Mouse (Mus musculus) embryonic facial prominence, embryonic 15.5 days (tissue): ENCODE measurements around the gene Son. TPM values are rescaled to one million over a fixed set of nuclear protein-coding genes. Genes with fewer than 3 reads are reported as not detected.

Source experiments
- ATAC-seq: fragments of 200-750 bp; cut with Nextera tagmentation; 2 replicates; pipeline ENCODE4 v1.8.0; 2017; ENCODE audit warnings: low read depth, moderate TSS enrichment; ENCODE audit not compliant: insufficient number of reproducible peaks, low FRiP score, low TSS enrichment
- H3K27ac ChIP-seq: fragments of 300-500 bp; sonication (generic); replicated peaks from 2 replicates; pipeline ENCODE4 v1.5.1; 2015; ENCODE audit warnings: mild to moderate bottlenecking, inconsistent platforms
- H3K27me3 ChIP-seq: fragments of 300-500 bp; sonication (generic); 2 replicates; pipeline ENCODE4 v1.6.1; 2015; ENCODE audit warnings: inconsistent platforms
- H3K36me3 ChIP-seq: fragments of 300-500 bp; sonication (generic); 2 replicates; pipeline ENCODE4 v1.6.1; 2015; ENCODE audit warnings: mild to moderate bottlenecking, inconsistent platforms
- H3K4me1 ChIP-seq: fragments of 300-500 bp; sonication (generic); 2 replicates; pipeline ENCODE4 v1.6.1; 2015; ENCODE audit warnings: inconsistent platforms
- H3K4me2 ChIP-seq: fragments of 300-500 bp; sonication (generic); replicated peaks from 2 replicates; pipeline ENCODE4 v1.6.1; 2015; ENCODE audit warnings: mild to moderate bottlenecking, inconsistent platforms
- H3K4me3 ChIP-seq: fragments of 300-500 bp; sonication (generic); replicated peaks from 2 replicates; pipeline ENCODE4 v1.5.1; 2015; ENCODE audit warnings: mild to moderate bottlenecking, inconsistent platforms
- H3K9ac ChIP-seq: fragments of 300-500 bp; sonication (generic); 2 replicates; pipeline ENCODE4 v1.6.1; 2015; ENCODE audit warnings: inconsistent platforms
- H3K9me3 ChIP-seq: fragments of 300-500 bp; sonication (generic); replicated peaks from 2 replicates; pipeline ENCODE4 v1.6.1; 2016; ENCODE audit warnings: inconsistent platforms
- WGBS: fragments of 180-500 bp; shearing (Covaris S2); methylation state at CpG from one replicate; pipeline ENCODE4 v1.1.7; 2015; 5-methylcytosine and 5-hydroxymethylcytosine counted together
- polyA plus RNA-seq: library from polyadenylated mRNA; unstranded; fragments of >200 nt; fragmentation: Nextera tagmentation; extraction: Ambion mirVana; gene quantifications from 2 replicates; pipeline ENCODE4 v1.2.1, GENCODE M21; 2015

The Son gene
- polyA plus RNA-seq, 1 experiment from 2014 or later, result 125 TPM

DNA sequence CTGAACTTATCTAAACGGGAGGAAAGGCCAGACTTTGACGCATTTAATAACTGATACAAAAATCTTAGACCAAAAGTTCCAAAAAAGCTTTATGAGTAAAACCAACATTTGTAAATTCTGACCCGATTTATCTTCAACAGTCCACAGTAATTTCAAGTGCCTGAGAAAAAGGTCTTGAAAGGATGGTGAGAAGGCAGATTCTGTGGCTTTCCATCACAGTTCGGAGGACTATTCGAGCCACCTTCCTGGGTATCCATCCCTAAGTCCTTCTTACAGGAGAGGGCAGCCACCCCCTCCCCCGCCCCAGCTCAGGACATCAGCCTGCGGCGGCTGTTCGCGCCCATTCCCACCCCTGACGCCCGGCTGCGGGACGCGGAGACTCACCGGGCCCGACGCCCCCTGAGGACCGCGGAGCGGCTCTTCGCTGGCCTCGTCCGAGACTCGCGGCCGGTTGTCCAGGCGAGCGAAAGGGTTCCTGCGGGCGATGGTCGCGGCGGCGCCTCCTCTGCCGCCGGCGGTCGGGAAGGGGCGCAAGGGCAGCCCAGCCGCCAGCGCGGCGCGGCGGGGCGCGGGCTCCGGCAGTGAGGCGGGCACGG is 40.8 kb downstream of the Son start:
- Histone ChIP-seq H3K27ac (peak overlapping the region; percentile 58; the same call in 1 of the 2 replicates), H3K4me3 (peak overlapping the region; percentile 93), H3K9ac (peak overlapping the region; percentile 95), H3K27me3 (no peaks in the 10 kb centered on the region), H3K36me3 (peaks cover 23% of the 10 kb centered on the region; the same call in 1 of the 2 replicates), H3K4me2 (peak overlapping the region; percentile 92), H3K9me3 (no peaks in the 10 kb centered on the region), H3K4me1 (peaks cover 13% of the 10 kb centered on the region)
- ATAC-seq, result peak; percentile 39; the same call in 1 of the 2 replicates
- WGBS, result 1% methylated on average over 50 of the region's 51 CpGs

DNA sequence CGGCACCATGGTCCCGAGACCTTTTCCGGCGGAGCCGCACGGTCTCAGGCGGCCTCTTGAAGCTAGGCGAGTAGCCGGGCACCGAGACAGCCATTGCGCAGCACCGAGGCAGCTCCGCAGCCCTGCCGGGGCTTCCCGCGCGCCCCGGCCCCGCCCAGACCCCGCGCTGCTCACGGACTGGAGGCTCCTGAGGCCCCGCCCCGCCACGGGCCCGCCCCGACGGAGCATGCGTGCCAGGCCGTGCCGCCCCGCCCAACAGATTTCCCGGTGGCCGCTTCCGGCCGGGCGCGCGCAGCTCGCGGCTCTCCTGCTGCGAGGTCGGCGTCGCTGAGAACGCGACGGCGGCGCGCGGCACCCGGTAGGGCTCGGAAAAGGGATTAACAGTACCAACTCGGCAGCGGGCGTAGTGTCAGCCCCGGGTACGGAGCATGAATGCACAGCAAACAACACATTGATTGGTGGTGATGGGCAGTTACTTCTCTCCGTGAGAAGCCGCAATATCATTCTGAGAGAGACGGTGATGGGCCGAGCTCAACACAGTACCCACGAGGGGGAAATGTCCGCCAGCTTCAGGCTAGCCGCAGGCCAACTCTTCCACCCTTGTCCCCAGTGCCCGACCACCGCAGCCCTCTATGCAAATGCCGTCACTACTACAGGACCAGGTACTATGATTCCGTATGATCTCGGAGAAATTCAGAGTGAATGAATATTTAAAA is 41.5 kb downstream of the Son start, which contains the start of gene Donson:
TSS of gene Donson (minus strand) at position 152 of the 716 bp plus-strand sequence.
- WGBS, result under 1% methylated on average over 68 of the region's 71 CpGs
- H3K9ac ChIP-seq, result peak within 1 kb of the TSS; percentile 95
- ATAC-seq, result peak; percentile 99

DNA sequence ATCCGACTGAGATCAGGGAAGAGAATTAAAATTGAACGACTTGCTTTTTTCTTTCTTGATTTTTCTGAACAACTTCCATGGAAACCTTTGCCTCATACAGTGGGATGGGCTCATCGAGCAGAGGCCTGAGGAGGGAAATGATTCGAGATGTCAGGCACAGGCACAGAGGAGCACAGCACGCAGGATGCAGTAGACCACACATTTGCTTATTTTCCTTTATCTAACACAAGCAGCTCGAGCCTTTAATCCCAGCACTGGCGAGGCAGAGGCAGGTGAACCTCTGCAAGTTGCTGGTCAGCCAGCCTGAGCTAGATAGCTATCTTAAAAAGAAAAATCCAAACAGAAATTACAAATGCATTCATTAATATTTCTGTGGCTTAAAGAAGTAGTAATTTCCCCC is 42.5 kb downstream of the Son start:
- WGBS, result 41% methylated on average over 7 of the region's 7 CpGs
- H3K27me3 ChIP-seq, result no peaks in the 10 kb centered on the region
- H3K27ac ChIP-seq, result no peak overlapping the region
- H3K4me3 ChIP-seq, result no peak overlapping the region
- peaks cover 13% of the 10 kb centered on the region for H3K4me1 ChIP-seq
- H3K4me2 ChIP-seq, result no peak overlapping the region
- peaks cover 15% of the 10 kb centered on the region; the same call in 1 of the 2 replicates for H3K36me3 ChIP-seq
- H3K9me3 ChIP-seq, result no peaks in the 10 kb centered on the region
- H3K9ac ChIP-seq, result no peak overlapping the region
- no peak for ATAC-seq

More for the DNA sequence above, 41.5 kb downstream of the Son start, which contains the start of gene Donson:
- H3K9me3 ChIP-seq, result no peaks in the 10 kb centered on the region
- peaks cover 13% of the 10 kb centered on the region for H3K4me1 ChIP-seq
- H3K36me3 ChIP-seq, result peaks cover 20% of the 10 kb centered on the region; the same call in 1 of the 2 replicates
- peak within 1 kb of the TSS; percentile 92 for H3K4me2 ChIP-seq
- peak within 1 kb of the TSS; percentile 93 for H3K4me3 ChIP-seq
- H3K27me3 ChIP-seq, result no peaks in the 10 kb centered on the region
- peak within 1 kb of the TSS; percentile 83 for H3K27ac ChIP-seq

DNA sequence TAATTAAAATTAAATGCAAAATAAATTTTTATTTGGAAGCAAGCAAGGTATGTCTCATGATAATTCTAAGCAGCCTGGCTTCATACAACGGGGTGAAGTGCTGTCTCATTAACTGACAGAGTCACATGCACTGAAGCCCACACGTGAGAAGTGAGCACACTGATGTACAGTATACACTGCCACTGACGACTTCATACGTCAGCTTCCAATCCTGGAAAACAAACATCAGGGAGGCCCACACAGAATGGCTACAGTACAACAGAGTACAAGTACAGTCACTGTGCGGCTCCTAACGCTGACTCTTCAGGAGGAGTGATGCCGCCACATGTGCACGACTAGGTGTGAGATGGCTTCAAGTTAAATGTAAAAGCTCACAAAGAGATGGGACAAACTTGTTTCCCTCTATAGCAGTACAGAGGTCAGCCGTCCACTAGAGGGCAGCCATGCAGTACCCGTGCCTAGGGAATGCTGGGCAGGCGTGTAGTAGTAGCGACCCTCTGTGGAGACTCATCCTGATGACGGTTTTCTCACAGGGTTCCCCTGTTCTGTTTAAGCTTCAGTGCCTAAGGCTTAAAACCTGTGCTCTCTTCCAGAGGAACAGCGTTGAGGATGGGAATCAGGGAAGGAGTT is 47.3 kb downstream of the Son start:
- ATAC-seq, result no peak; the same call in 1 of the 2 replicates
- Histone ChIP-seq H3K4me3 (no peak overlapping the region), H3K4me2 (no peak overlapping the region), H3K36me3 (peaks cover 22% of the 10 kb centered on the region), H3K9ac (no peak overlapping the region), H3K27me3 (no peaks in the 10 kb centered on the region), H3K27ac (no peak overlapping the region), H3K9me3 (no peaks in the 10 kb centered on the region), H3K4me1 (no peaks in the 10 kb centered on the region)
- WGBS, result 31% methylated on average over 14 of the region's 14 CpGs

DNA sequence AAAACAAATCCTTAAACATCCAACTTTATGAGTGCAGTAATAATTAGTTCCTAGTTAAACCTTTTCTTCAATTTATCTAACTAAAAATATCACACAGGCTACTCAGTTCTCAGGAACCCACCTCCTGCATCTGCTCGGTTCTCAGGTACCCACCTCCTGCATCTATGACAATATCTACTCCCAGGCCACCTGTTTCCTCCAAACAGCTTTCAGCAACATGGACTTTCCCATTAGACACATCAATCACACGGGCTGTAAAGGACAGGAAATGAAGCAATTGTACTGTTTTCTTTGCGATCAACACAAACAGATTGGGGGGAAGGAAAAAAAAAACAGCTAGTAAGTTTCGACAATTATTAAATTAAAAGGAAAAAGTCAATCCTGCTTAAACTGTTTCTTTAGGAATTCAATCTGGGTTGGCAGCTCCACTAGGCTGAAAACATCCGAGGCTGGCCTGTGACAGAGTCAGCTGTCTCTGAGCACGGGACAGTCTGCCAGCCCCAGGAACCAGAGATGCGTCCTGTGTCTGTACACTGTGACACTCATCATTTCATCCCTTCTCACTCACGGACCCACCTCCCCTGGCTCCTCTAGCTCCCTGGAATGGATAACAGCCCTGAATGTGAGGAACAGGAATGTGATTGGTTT is 47.9 kb downstream of the Son start:
- no peak for ATAC-seq
- Histone ChIP-seq H3K27me3 (no peaks in the 10 kb centered on the region), H3K27ac (no peak overlapping the region), H3K4me3 (no peak overlapping the region), H3K4me2 (no peak overlapping the region), H3K4me1 (no peaks in the 10 kb centered on the region), H3K36me3 (peaks cover 25% of the 10 kb centered on the region), H3K9ac (no peak overlapping the region), H3K9me3 (no peaks in the 10 kb centered on the region)
- WGBS, result 55% methylated on average over 8 of the region's 8 CpGs

DNA sequence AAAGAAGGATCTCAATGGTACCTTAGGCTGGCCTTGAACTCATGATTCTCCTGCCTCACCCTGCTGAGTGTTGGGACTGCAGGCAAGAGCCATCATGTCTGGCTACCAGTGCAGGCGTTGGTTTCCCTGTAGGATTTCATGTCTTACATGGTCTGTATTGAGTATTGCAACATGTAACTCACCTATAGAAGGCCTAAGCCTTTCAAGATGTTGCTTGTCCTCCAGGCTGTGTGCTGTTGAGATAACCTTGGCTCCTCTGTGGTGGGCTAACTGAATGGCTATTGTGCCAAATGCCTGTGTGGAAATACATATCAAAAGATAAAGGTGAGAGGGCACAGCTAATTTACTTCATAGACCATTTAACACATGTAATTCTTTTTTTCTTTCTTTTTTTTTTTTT is 51.7 kb downstream of the Son start:
- Histone ChIP-seq H3K9ac (no peak overlapping the region), H3K4me3 (no peak overlapping the region), H3K9me3 (no peaks in the 10 kb centered on the region), H3K27me3 (no peaks in the 10 kb centered on the region), H3K4me1 (no peaks in the 10 kb centered on the region), H3K36me3 (peaks cover 45% of the 10 kb centered on the region), H3K4me2 (no peak overlapping the region), H3K27ac (no peak overlapping the region)
- ATAC-seq, result no peak
- WGBS, result 83% methylated on average over 1 of the region's 1 CpGs

DNA sequence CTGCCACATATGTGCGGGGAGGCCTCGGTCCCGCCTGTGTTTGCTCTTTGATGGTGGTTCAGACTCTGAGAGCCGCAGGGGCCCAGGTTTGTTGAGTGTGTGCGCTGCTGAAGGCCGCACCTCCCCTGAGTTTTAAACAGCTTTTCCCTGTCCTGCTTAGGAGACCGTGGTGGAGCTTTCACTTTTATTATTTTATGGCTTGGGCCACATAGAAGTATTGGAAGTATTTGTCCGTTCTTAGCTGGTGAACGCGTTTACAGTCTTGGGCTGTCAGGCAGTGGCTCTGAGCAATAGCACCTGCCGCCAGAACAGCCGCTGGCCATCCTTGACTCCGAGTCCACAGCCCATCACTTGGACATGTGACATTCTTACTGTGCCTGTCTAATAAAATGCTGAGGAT is 54.6 kb downstream of the Son start:
- 88% methylated on average over 13 of the region's 13 CpGs for WGBS
- H3K9ac ChIP-seq, result no peak overlapping the region
- no peak overlapping the region for H3K27ac ChIP-seq
- no peak for ATAC-seq
- peaks cover 57% of the 10 kb centered on the region for H3K36me3 ChIP-seq
- H3K27me3 ChIP-seq, result no peaks in the 10 kb centered on the region
- H3K9me3 ChIP-seq, result no peaks in the 10 kb centered on the region
- no peaks in the 10 kb centered on the region for H3K4me1 ChIP-seq
- no peak overlapping the region for H3K4me3 ChIP-seq
- no peak overlapping the region for H3K4me2 ChIP-seq

DNA sequence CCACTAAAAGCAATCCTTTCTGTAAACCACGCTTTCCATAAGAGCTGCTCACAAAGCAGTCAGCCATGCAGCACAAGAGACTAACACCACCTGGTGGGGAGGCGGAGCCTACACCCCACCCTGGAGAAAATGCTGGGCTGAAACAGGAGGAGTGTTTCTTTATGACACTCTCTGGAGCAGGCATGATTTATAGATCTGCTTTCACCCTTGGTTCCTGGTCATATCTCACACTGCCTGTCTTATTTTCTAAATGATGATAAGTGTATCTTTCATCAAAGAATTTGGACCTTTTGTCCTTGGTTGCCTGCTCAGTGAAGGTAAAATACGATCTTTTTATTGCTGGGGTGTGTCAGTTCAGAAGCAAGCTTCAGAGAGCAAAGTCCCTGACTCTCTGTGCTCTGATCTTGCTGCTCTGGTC is 55.5 kb downstream of the Son start:
- no peak overlapping the region for H3K27ac ChIP-seq

DNA sequence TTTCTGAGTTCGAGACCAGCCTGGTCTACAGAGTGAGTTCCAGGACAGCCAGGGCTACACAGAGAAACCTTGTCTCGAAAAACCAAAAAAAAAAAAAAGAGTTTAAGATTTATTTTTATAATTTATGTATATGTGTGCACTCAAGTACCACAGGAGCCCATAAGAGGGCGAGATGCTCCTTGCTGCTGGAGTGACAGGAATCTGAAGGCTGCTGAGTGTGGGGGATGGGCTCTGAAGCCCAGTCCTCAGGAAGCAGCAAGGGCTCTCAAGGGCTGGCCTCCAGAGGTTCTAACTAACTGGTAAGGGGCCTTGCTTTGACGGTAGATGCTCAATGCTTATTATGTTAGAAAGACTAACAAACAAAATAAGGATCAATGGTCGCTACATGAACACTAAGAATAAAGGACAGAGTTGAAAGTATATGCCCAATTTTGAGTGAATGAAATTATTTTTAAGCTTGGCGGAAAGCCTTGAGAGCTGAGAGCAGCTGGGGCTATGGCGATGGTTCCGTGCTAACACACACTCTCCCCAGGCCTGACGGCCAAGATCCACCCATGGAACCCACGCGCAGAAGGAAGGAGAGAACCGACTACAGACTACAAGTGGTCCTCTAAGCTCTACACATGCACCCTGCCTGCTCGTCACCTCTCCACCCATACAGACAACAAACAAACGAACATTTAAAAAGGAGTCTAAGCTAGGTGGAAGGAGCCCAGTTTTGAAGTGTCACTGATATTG is 57.5 kb downstream of the Son start:
- Histone ChIP-seq H3K4me1 (no peaks in the 10 kb centered on the region), H3K4me2 (no peak overlapping the region), H3K9ac (no peak overlapping the region), H3K9me3 (no peaks in the 10 kb centered on the region), H3K27me3 (no peaks in the 10 kb centered on the region), H3K36me3 (peaks cover 61% of the 10 kb centered on the region), H3K4me3 (no peak overlapping the region), H3K27ac (no peak overlapping the region)
- ATAC-seq, result no peak
- 77% methylated on average over 14 of the region's 14 CpGs for WGBS

More for the DNA sequence above, 55.5 kb downstream of the Son start:
- Histone ChIP-seq H3K9ac (no peak overlapping the region), H3K27me3 (no peaks in the 10 kb centered on the region), H3K36me3 (peaks cover 64% of the 10 kb centered on the region), H3K4me3 (no peak overlapping the region), H3K4me2 (no peak overlapping the region), H3K9me3 (no peaks in the 10 kb centered on the region), H3K4me1 (no peaks in the 10 kb centered on the region)
- WGBS, result 71% methylated on average over 3 of the region's 3 CpGs
- ATAC-seq, result no peak

DNA sequence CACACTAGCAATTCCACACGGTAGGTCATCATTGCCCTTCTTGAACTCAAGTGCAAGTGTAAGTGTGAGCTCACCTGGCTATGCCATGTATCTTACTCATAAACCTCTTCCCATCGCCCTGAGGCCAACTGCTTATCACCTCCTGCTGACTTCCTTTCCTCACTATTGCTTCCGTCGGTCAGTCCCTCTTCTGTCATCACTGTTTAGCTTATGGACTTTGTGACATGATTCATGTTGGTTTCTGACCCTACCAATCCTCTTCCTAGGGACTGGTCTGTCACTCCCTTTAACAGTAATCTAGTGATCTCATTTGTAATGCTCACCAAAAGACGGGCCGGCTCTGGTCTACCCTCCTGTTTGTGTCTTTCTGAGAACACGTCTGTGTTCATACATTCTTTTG is 62.9 kb downstream of the Son start:
- H3K9me3 ChIP-seq, result no peaks in the 10 kb centered on the region
- 84% methylated on average over 7 of the region's 7 CpGs for WGBS

More for the DNA sequence above, 62.9 kb downstream of the Son start:
- Histone ChIP-seq H3K36me3 (peaks cover 68% of the 10 kb centered on the region), H3K27ac (no peak overlapping the region), H3K4me3 (no peak overlapping the region), H3K9ac (no peak overlapping the region), H3K4me1 (no peaks in the 10 kb centered on the region), H3K27me3 (no peaks in the 10 kb centered on the region), H3K4me2 (no peak overlapping the region)
- no peak for ATAC-seq
